Mouse (Mus musculus) heart, postnatal 0 days (tissue): ENCODE measurements around the gene B4galnt4. TPM values are rescaled to one million over a fixed set of nuclear protein-coding genes. Genes with fewer than 3 reads are reported as not detected.

ENCODE experiments used
- ATAC-seq: fragments of 200-750 bp; cut with Nextera tagmentation; 2 replicates; pipeline ENCODE4 v1.8.0; 2017; ENCODE audit warnings: low read depth, moderate number of reproducible peaks, moderate library complexity; ENCODE audit not compliant: insufficient read depth
- DNase-seq: peaks from one replicate; pipeline ENCODE4 v3.0.0-alpha.2; 2016; ENCODE audit warnings: low spot score
- H3K27ac ChIP-seq: fragments of 300-500 bp; sonication (generic); 2 replicates; pipeline ENCODE4 v1.5.1; 2014; ENCODE audit warnings: low read depth, mild to moderate bottlenecking
- H3K27me3 ChIP-seq: fragments of 300-500 bp; sonication (generic); 2 replicates; pipeline ENCODE4 v1.6.1; 2014; ENCODE audit warnings: low read length, mixed read lengths; ENCODE audit not compliant: control insufficient read depth, insufficient read depth
- H3K36me3 ChIP-seq: fragments of 300-500 bp; sonication (generic); replicated peaks from 2 replicates; pipeline ENCODE4 v1.6.1; 2014; ENCODE audit warnings: low read length, mixed read lengths; ENCODE audit not compliant: control insufficient read depth, insufficient read depth
- H3K4me1 ChIP-seq: fragments of 300-500 bp; sonication (generic); 2 replicates; pipeline ENCODE4 v1.6.1; 2014; ENCODE audit warnings: antibody characterized with exemption; ENCODE audit not compliant: control insufficient read depth, insufficient read depth
- H3K4me2 ChIP-seq: fragments of 300-500 bp; sonication (generic); 2 replicates; pipeline ENCODE4 v1.6.1; 2014; ENCODE audit warnings: low read depth, mild to moderate bottlenecking, low read length, moderate library complexity
- H3K4me3 ChIP-seq: fragments of 300-500 bp; sonication (generic); 2 replicates; pipeline ENCODE4 v1.5.1; 2014; ENCODE audit warnings: low read depth, low read length
- H3K9ac ChIP-seq: fragments of 300-500 bp; sonication (generic); replicated peaks from 2 replicates; pipeline ENCODE4 v1.6.1; 2014; ENCODE audit warnings: low read depth, low read length, mixed read lengths
- H3K9me3 ChIP-seq: fragments of 300-500 bp; sonication (generic); replicated peaks from 2 replicates; pipeline ENCODE4 v1.6.1; 2016; ENCODE audit warnings: low read length; ENCODE audit not compliant: control insufficient read depth
- CTCF ChIP-seq: IDR thresholded peaks from 2 replicates; pipeline ENCODE4 v1.5.1; 2016; ENCODE audit warnings: antibody characterized with exemption, control low read depth, low read depth
- EP300 ChIP-seq: IDR thresholded peaks from 2 replicates; pipeline ENCODE4 v1.6.1; 2016; ENCODE audit warnings: antibody characterized with exemption, low read depth
- whole genome bisulfite sequencing: fragments of 180-500 bp; shearing (Covaris S2); extraction: QIAGEN DNeasy Blood & Tissue Kit; methylation state at CpG from one replicate; pipeline ENCODE4 v1.1.7; 2014; 5-methylcytosine and 5-hydroxymethylcytosine counted together
- polyA plus RNA-seq: library from polyadenylated mRNA; unstranded; fragments of >200 nt; fragmentation: Nextera tagmentation; extraction: Ambion mirVana; gene quantifications from 2 replicates; pipeline ENCODE4 v1.2.1, GENCODE M21; 2015
- total RNA-seq: library from RNA; depleted of rRNA; stranded (reverse); fragments of >200 nt; gene quantifications from 2 replicates; pipeline ENCODE4 v1.2.3, GENCODE M21; 2014; ENCODE audit warnings: low replicate concordance

Gene B4galnt4
- total and polyA plus RNA-seq, 2 experiments from 2014 or later = 0.10 TPM; not detected in 1

DNA sequence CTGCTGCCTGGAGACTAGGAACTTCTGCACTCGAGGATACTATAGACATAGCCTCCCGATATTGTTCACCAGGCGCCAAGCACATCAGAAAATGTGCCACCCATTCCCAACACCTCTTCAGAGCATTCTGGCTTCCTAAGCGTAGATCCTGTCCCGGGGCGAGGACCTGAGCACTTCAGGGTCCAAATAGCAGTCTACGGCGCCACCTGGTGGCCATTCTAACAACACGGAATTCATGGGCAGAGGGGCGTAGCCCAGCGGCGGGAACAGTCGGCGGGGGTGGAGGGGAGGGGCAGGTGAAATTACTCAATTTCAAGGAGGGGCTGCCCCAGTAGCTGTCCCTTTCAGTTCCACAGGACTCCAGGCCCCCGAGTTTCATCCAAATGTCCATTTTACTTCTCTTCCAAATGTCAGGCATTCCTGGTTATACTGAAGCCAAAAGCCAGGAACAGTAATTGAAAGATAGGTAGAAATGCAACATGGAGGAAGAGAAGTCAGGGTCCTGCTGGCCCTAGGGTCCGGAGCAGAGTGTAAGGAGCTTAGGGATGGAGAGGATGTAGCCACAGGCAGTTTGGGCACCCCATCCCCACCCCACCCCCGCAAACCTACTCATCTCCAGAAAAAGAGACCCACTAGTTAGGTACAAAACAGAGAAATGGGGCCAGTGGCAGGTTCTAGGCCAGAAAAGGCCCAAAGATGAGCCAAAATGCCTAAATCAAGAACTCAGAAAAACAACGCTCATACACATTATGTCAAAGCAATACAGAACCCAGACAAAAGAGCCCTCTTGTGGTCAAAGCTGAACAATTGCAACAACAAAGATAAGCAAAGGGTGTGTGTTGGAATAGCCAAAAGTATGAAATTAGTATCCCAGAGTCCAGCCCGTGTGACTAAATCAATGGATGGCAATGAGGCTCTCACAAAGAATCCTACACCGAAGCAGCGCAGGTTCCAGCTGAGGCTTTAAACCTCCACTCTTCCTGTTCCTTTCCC, 12.4 kb upstream of the B4galnt4 start:
- peak; percentile 91 for TF ChIP-seq CTCF
- TF ChIP-seq EP300 = peak; percentile 40; the same call in 1 of the 2 replicates
- Histone ChIP-seq H3K27ac (peak overlapping the region; percentile 88), H3K27me3 (no peaks in the 10 kb centered on the region), H3K4me3 (peak overlapping the region; percentile 27), H3K36me3 (no peaks in the 10 kb centered on the region), H3K9ac (no peak overlapping the region), H3K9me3 (no peaks in the 10 kb centered on the region), H3K4me1 (no peaks in the 10 kb centered on the region; the same call in 1 of the 2 replicates), H3K4me2 (peak overlapping the region; percentile 60)
- ATAC-seq (peak; percentile 87), DNase-seq (peak; percentile 91)
- 8% methylated on average over 21 of the region's 21 CpGs for WGBS

DNA sequence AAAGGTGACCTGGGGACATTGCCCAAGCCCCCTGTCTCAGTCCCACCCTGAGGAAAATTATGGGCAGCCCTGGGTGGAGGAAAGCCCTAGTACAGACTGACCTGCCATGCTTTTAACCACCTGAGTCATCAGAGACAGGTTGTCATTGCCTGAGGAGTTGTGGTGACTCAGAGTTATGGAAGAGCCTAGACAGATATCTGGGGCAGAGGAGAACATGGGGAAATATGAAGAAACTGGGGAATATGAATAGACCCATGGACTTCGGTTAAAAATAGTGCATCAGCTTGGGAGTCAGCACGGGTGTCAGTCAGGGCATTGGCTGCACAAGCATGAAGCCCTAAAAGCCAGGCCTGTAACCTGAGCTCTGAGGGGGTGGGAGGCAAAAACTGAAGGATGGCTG, 11.6 kb upstream of the B4galnt4 start:
- Histone ChIP-seq H3K9me3 (no peaks in the 10 kb centered on the region), H3K27ac (no peak overlapping the region), H3K36me3 (no peaks in the 10 kb centered on the region), H3K4me3 (no peak overlapping the region), H3K27me3 (no peaks in the 10 kb centered on the region), H3K4me2 (no peak overlapping the region), H3K9ac (no peak overlapping the region), H3K4me1 (no peaks in the 10 kb centered on the region; the same call in 1 of the 2 replicates)
- TF ChIP-seq CTCF (no peak), EP300 (no peak)
- 56% methylated on average over 2 of the region's 2 CpGs for WGBS
- no peak for ATAC-seq
- no peak for DNase-seq

DNA sequence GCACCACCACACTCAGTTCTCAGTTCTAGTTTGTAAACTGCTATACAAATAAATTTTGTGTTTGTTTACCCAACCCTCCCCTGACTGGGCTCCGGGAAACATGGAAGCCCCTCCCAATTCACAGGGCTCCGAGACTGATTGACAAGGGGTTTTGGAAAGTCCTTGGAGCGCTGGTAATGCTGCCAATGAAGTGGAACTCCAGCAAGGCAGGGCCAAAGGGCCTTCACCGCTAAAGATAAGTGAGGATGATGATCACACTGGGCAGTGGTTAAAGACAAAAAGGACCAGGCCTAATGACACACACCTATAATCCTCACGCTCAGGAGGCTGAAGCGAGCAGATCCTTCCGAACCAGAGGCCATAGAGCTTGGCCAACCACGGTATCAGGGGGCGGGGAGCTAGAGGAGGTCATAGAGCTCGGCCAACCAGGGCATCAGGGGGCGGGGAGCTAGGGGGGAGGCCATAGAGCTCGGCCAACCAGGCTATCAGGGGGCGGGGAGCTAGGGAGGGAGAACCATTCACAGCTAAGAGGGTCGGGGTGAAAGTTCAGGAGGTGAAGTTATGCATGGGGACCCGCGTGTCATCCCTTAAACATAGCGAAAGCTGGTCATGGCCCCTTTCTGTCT, 9.7 kb upstream of the B4galnt4 start:
- H3K9ac ChIP-seq = no peak overlapping the region
- ATAC-seq = no peak

DNA sequence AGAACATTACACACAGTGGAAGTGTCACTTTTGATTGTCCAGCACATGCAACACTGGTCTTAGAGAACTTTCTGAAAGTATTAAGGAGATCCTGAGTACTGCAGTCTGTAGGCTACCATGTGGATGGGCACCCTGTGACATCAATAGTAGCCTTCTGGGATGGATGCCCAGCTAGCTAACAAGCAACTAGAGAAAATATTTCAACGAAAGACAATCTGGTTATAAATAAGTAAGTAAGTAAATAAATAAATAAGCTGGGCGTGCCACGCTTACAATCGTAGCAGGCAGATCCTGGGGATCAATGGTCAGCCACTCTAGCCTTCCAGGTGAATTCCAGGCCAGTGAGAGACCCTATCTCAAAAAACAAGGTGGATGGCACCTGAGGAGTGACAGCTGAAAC, 8.9 kb upstream of the B4galnt4 start:
- no peak for ATAC-seq
- no peak for DNase-seq
- 79% methylated on average over 4 of the region's 4 CpGs for WGBS
- H3K9ac ChIP-seq = no peak overlapping the region
- H3K4me2 ChIP-seq = no peak overlapping the region
- no peak overlapping the region for H3K4me3 ChIP-seq
- H3K36me3 ChIP-seq = no peaks in the 10 kb centered on the region
- H3K4me1 ChIP-seq = no peaks in the 10 kb centered on the region; the same call in 1 of the 2 replicates
- no peak overlapping the region for H3K27ac ChIP-seq
- H3K27me3 ChIP-seq = peaks cover 3% of the 10 kb centered on the region; the same call in 1 of the 2 replicates
- no peak for TF ChIP-seq CTCF
- TF ChIP-seq EP300 = no peak
- H3K9me3 ChIP-seq = 0 out of 2 replicates have a peak, but pooled peaks cover 4% of the 10 kb centered on the region

More for the DNA sequence above, 9.7 kb upstream of the B4galnt4 start:
- Histone ChIP-seq H3K4me2 (no peak overlapping the region), H3K9me3 (0 out of 2 replicates have a peak, but pooled peaks cover 4% of the 10 kb centered on the region), H3K4me3 (no peak overlapping the region), H3K27me3 (peaks cover 3% of the 10 kb centered on the region; the same call in 1 of the 2 replicates), H3K4me1 (no peaks in the 10 kb centered on the region; the same call in 1 of the 2 replicates), H3K36me3 (no peaks in the 10 kb centered on the region), H3K27ac (no peak overlapping the region)
- DNase-seq = no peak
- 54% methylated on average over 17 of the region's 17 CpGs for WGBS
- TF ChIP-seq EP300 (no peak), CTCF (no peak)

DNA sequence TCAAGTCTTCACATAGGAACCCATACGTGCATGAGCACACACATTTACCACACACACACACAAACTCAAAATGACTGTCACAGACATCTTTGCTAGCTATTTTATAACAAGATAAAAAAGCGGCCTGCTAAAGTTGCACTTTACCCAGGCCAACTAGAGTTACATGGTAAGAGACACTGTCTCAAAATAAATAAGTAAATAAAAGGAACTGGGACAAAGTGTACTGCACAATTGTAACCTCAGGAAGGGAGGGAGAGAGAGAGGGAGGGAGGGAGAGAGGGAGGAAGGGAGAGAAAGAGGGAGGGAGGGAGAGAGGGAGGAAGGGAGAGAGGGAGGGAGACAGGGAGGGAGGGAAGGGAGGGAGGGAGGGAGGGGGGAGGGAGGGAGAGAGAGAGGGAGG, 8.5 kb upstream of the B4galnt4 start:
- Histone ChIP-seq H3K9me3 (0 out of 2 replicates have a peak, but pooled peaks cover 4% of the 10 kb centered on the region), H3K4me2 (no peak overlapping the region), H3K27ac (no peak overlapping the region), H3K9ac (no peak overlapping the region), H3K27me3 (peaks cover 3% of the 10 kb centered on the region; the same call in 1 of the 2 replicates), H3K4me1 (no peaks in the 10 kb centered on the region; the same call in 1 of the 2 replicates), H3K36me3 (no peaks in the 10 kb centered on the region), H3K4me3 (no peak overlapping the region)
- TF ChIP-seq CTCF = no peak
- no peak for TF ChIP-seq EP300
- DNase-seq (no peak), ATAC-seq (no peak)
- WGBS = 72% methylated on average over 2 of the region's 2 CpGs
